Mouse (Mus musculus): Measurements from ENCODE around the gene Cbr3. TPM values are rescaled to one million over a fixed set of nuclear protein-coding genes. Genes with fewer than 3 reads are reported as not detected.

Cbr3 gene
- not detected for polyA plus RNA-seq (2017; shearing (Covaris generic))

DNA sequence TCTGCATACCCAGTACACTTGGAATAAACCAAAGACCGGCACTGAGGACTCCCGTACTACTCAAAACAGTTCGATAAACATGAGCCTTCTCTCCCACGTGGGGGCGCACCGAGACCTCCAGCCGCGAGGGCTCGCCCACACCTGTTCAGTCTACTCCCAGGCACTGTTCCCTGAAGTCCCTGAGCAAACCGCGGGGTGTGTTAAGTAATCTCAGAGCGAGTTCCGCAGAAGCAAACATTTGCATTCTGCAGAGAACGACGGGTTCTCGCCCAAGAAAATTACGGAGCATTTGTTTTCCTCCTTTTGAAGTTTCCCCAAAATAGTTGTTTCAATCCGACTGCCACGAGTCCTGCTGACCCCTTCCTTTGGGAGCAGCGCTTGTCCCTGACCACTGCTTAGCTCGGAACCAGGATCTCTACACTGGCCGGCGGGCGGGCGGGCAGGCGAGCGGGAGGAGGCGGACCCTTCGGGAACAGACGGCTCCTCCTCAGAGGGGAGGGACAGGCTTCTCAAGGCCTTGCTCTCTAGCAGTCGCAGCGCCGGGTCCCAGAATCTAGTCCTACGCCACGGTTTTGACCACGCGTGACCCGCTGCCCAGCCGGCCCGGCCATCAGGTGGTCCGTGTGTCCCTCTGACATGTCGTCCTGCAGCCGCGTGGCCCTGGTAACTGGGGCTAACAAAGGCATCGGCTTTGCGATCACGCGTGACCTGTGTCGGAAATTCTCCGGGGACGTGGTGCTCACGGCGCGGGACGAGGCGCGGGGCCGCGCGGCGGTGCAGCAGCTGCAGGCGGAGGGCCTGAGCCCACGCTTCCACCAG is at the start of gene Cbr3:
Cbr3 (plus strand) TSS at position 527 of the 819 bp plus-strand sequence.

DNA sequence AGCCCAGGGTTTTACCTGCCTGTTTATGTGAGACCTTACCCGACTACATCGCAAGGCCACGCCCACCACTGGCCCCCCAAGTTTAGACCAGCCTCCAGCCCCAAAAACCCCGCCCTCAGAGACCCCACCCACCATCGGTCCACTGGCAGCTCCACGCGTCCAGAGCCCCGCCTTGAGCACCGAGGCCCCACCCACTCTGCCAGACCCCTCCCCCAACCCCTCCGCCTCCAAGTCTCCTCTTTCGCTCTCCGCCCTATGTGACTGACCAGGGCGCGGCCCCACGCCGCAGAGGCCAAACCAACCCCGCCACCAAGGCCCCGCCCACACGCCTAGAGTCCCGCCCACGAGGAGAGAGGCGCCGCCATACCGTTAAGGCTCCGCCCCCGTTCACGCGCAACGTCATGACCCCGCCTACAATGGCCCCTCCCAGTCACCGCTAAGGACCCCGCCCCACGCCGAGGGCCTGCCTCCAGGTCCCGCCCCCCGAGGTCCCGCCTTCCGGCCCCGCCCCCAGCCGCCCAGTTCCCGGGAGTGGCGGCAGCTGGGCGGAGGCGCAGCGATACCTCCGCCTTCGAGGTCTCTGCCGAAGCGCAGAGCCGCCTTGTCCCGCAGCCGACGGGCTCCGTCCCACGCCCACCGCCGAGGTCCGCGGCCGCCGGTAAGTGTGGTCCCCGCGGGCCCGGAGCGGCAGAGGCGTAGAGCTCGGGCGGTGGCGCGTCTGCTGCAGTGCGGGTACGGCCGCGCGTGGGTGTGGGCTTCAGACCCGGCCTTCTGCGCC is 28.6 kb downstream of the Cbr3 start, which contains the start of gene Dop1b:
Dop1b (plus strand) TSS at position 494 of the 778 bp plus-strand sequence.

Other genes starting within 250 kb of the Cbr3 start
- gene Setd4, start 79.2 kb upstream of the Cbr3 start, polyA plus RNA-seq (2017; shearing (Covaris generic)), result 40.3 TPM
- gene Cbr1, start 77.4 kb upstream of the Cbr3 start, polyA plus RNA-seq (2017; shearing (Covaris generic)), result 68.9 TPM
- not detected for gene Gm5678, start 55.1 kb upstream of the Cbr3 start, polyA plus RNA-seq (2017; shearing (Covaris generic))
- 42.9 TPM for gene Dop1b, start 28.7 kb downstream of the Cbr3 start, polyA plus RNA-seq (2017; shearing (Covaris generic))
- 78.5 TPM for gene Morc3, start 148.9 kb downstream of the Cbr3 start, polyA plus RNA-seq (2017; shearing (Covaris generic))
- 16.4 TPM for gene Chaf1b, start 200.7 kb downstream of the Cbr3 start, polyA plus RNA-seq (2017; shearing (Covaris generic))